Mouse (Mus musculus) heart, postnatal 0 days (tissue): ENCODE measurements at regions not wholly inside any gene's neighbourhood (a gene's known extent, or its start where the extent isn't known, plus 50 kb on each side); places are given as distances from the start of the nearest gene placed in this dataset.

Experiments used
- ATAC-seq: fragments of 200-750 bp; cut with Nextera tagmentation; 2 replicates; pipeline ENCODE4 v1.8.0; 2017; ENCODE audit warnings: low read depth, moderate number of reproducible peaks, moderate library complexity; ENCODE audit not compliant: insufficient read depth
- DNase-seq: peaks from one replicate; pipeline ENCODE4 v3.0.0-alpha.2; 2016; ENCODE audit warnings: low spot score
- H3K27ac ChIP-seq: fragments of 300-500 bp; sonication (generic); 2 replicates; pipeline ENCODE4 v1.5.1; 2014; ENCODE audit warnings: low read depth, mild to moderate bottlenecking
- H3K27me3 ChIP-seq: fragments of 300-500 bp; sonication (generic); 2 replicates; pipeline ENCODE4 v1.6.1; 2014; ENCODE audit warnings: low read length, mixed read lengths; ENCODE audit not compliant: control insufficient read depth, insufficient read depth
- H3K36me3 ChIP-seq: fragments of 300-500 bp; sonication (generic); replicated peaks from 2 replicates; pipeline ENCODE4 v1.6.1; 2014; ENCODE audit warnings: low read length, mixed read lengths; ENCODE audit not compliant: control insufficient read depth, insufficient read depth
- H3K4me1 ChIP-seq: fragments of 300-500 bp; sonication (generic); 2 replicates; pipeline ENCODE4 v1.6.1; 2014; ENCODE audit warnings: antibody characterized with exemption; ENCODE audit not compliant: control insufficient read depth, insufficient read depth
- H3K4me2 ChIP-seq: fragments of 300-500 bp; sonication (generic); 2 replicates; pipeline ENCODE4 v1.6.1; 2014; ENCODE audit warnings: low read depth, mild to moderate bottlenecking, low read length, moderate library complexity
- H3K4me3 ChIP-seq: fragments of 300-500 bp; sonication (generic); 2 replicates; pipeline ENCODE4 v1.5.1; 2014; ENCODE audit warnings: low read depth, low read length
- H3K9ac ChIP-seq: fragments of 300-500 bp; sonication (generic); replicated peaks from 2 replicates; pipeline ENCODE4 v1.6.1; 2014; ENCODE audit warnings: low read depth, low read length, mixed read lengths
- H3K9me3 ChIP-seq: fragments of 300-500 bp; sonication (generic); replicated peaks from 2 replicates; pipeline ENCODE4 v1.6.1; 2016; ENCODE audit warnings: low read length; ENCODE audit not compliant: control insufficient read depth
- CTCF ChIP-seq: IDR thresholded peaks from 2 replicates; pipeline ENCODE4 v1.5.1; 2016; ENCODE audit warnings: antibody characterized with exemption, control low read depth, low read depth
- EP300 ChIP-seq: IDR thresholded peaks from 2 replicates; pipeline ENCODE4 v1.6.1; 2016; ENCODE audit warnings: antibody characterized with exemption, low read depth
- WGBS: fragments of 180-500 bp; shearing (Covaris S2); extraction: QIAGEN DNeasy Blood & Tissue Kit; methylation state at CpG from one replicate; pipeline ENCODE4 v1.1.7; 2014; 5-methylcytosine and 5-hydroxymethylcytosine counted together

DNA sequence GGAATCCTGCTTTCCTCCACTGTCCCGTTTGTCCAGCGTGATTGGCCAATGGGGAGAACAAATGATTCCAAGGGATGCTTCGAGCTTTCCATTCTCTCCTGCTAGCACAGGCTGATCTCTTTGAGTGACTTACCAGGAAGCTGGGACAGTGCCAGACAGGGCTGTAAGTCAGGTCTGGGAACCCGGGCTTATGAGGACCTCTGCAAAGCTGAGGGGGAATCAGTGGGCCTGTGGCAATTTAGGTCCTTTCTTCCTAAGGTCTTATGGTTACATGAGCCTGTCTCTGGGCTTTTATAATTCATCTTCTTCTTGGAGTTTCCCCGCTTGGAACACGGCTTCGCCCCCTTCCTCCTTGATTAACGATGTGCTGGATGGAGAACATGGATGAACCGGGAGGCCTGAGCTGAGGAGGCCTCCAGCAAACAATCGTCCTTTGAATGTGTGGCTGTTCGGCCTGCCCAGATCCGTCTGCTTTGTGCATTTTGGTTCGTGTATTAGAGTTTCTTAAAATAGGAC, 98.5 kb downstream of the Mis18a start:
- Histone ChIP-seq H3K4me2 (peak overlapping the region; percentile 37), H3K9me3 (no peaks in the 10 kb centered on the region), H3K4me3 (no peak overlapping the region), H3K27ac (peak overlapping the region; percentile 87), H3K9ac (peak overlapping the region; percentile 35; the same call in 1 of the 2 replicates), H3K36me3 (no peaks in the 10 kb centered on the region), H3K4me1 (peaks cover 20% of the 10 kb centered on the region), H3K27me3 (no peaks in the 10 kb centered on the region)
- 23% methylated on average over 13 of the region's 13 CpGs for WGBS
- no peak for ATAC-seq
- no peak for TF ChIP-seq EP300
- no peak for TF ChIP-seq CTCF
- DNase-seq = peak; percentile 15

DNA sequence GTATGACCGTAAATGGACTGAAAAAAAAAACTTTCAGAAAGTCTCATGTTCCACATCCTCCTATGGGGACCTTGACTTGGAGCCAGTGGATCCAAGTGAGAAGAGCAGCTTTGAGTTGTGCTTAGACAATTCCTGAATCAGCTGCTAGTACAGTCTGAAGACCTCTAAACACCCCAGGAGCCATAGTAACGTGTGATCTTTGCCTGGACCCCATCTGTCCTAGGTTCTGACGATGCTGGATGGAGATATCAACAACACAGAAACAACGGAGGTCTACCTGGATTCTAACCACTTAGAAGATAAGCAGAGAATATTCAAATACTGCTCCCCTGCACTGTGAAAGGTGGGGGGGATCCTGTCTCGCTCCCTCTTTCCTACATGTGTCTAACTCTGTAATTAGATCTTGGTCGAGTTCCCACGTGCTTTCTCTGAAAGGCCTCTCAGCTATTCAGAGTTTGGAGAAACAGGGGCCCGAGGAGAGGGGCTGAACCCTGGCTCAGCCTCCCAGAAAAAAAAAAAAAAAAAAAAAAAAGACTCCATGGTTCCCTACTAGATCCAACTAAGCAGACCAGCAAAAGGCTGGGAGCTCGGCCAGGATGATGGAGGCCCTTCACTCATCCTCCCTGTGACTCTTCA, 101.1 kb downstream of the Mis18a start:
- H3K4me2 ChIP-seq = no peak overlapping the region
- H3K9me3 ChIP-seq = no peaks in the 10 kb centered on the region
- TF ChIP-seq CTCF (no peak), EP300 (no peak)
- DNase-seq (no peak), ATAC-seq (no peak)
- H3K9ac ChIP-seq = no peak overlapping the region
- 62% methylated on average over 9 of the region's 9 CpGs for WGBS
- H3K4me3 ChIP-seq = no peak overlapping the region
- H3K4me1 ChIP-seq = peaks cover 20% of the 10 kb centered on the region
- H3K27me3 ChIP-seq = no peaks in the 10 kb centered on the region
- H3K27ac ChIP-seq = 0 out of 2 replicates have a peak overlapping the region, but pooled peaks have one; percentile 2
- no peaks in the 10 kb centered on the region for H3K36me3 ChIP-seq

DNA sequence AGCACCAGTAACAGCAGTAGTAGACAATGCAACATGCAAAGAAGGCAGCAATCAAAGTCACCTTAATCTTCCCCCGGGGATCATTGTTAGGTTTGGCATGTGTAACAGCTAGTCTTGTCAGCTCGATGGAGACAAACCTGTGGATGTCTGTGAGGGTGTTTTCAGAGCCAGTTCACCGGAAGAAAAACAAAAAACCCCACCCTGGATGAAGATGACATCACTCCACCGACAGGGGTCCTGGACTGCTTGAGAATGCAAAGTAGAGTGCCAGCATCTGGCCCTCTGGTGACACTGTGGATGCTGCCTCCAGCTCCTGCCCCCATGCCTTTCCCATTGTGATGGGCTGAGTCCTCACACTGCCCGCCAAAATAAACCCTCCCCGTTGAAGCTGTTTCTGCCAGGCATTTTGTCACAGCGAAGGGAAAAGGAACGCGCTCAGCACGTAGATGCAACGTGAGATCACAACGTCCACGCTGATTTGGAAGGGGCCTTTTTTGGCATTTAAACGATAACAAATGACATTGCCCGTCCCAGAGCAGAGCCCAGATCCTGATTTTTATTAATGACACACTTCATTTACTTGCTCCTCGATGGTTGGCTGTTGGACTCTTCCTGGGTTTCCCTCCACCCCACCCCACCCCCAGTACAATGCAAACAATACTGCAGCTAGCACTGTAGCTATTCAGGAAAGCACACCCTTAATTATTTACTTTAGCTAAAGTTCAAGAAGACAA, 101.7 kb downstream of the Mis18a start:
- Histone ChIP-seq H3K4me3 (no peak overlapping the region), H3K9me3 (no peaks in the 10 kb centered on the region), H3K27ac (no peak overlapping the region), H3K36me3 (no peaks in the 10 kb centered on the region), H3K4me2 (no peak overlapping the region), H3K27me3 (no peaks in the 10 kb centered on the region), H3K4me1 (peaks cover 20% of the 10 kb centered on the region), H3K9ac (no peak overlapping the region)
- no peak for ATAC-seq
- peak; percentile 16 for DNase-seq
- TF ChIP-seq CTCF = no peak
- TF ChIP-seq EP300 = no peak
- WGBS = 69% methylated on average over 16 of the region's 16 CpGs

DNA sequence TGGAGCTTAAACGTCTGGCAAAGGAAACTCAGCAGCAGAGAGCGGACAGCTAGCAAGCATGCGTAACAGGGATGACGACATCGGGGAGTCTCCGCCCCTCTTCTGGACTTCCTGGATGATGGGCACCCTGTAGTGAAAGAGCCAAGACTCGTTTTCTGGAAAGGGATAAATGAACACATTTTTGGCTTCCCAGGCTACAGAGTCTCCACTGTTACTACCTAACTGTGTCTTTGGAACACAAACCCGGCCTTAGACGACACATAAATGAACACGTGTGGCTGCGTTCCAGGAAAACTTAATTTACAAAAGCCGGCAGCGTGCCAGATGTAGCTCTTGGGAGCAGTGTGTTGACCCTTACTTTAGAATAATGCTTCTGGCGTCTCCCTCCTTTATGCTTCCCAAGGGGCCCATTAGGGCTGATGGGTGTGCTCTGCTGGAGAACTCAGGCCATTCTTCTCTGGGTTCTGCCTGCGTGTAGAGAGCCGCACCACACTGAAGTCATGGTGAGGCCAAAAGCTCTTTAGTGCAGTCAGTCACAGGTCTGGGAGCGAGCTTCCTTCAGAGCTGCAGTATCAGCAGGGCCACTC, 103.1 kb downstream of the Mis18a start:
- DNase-seq (peak; percentile 81), ATAC-seq (peak; percentile 69)
- Histone ChIP-seq H3K9ac (0 out of 2 replicates have a peak overlapping the region, but pooled peaks have one; percentile 41), H3K9me3 (no peaks in the 10 kb centered on the region), H3K4me1 (peaks cover 13% of the 10 kb centered on the region), H3K4me3 (peak overlapping the region; percentile 5; the same call in 1 of the 2 replicates), H3K36me3 (no peaks in the 10 kb centered on the region), H3K4me2 (peak overlapping the region; percentile 46), H3K27ac (peak overlapping the region; percentile 50), H3K27me3 (no peaks in the 10 kb centered on the region)
- WGBS = 35% methylated on average over 17 of the region's 17 CpGs
- no peak for TF ChIP-seq CTCF
- no peak for TF ChIP-seq EP300

GRCm38 (mm10) chr16:90622677-90623225, 104.5 kb downstream of the Mis18a start:
- H3K4me3 ChIP-seq = no peak overlapping the region
- no peaks in the 10 kb centered on the region for H3K9me3 ChIP-seq
- 87% methylated on average over 8 of the region's 8 CpGs for WGBS
- no peak overlapping the region for H3K27ac ChIP-seq
- no peak for DNase-seq
- no peak overlapping the region for H3K9ac ChIP-seq
- H3K4me2 ChIP-seq = no peak overlapping the region
- no peaks in the 10 kb centered on the region for H3K27me3 ChIP-seq
- peaks cover 7% of the 10 kb centered on the region for H3K4me1 ChIP-seq
- H3K36me3 ChIP-seq = no peaks in the 10 kb centered on the region
- ATAC-seq = no peak
- TF ChIP-seq EP300 = no peak
- TF ChIP-seq CTCF = no peak
